7 mouse cellular contexts compared by ENCODE assay signal in the genomic region with DNA sequence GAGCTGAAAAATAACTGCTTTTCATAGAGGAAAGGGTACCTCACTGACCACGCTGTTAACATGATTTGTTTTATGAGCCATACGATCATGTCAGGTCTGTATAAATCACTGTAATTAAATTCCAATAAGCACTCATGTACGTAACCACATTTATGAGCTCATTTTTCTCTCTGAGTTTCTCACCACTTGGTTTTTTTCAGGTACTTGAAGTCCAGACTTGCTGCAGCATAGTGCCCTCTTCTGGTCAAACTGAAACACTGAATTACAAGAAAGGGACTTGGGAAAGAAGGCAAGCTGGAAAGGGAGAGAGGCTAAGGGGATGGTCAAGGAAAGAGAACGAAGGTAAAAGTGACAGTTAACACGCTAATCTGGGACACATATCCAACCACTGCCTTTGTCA.
DNase-seq lines count a peak whose midpoint lies in the region; ATAC-seq and TF ChIP-seq lines count a peak whose summit lies in the region.

No protein-coding gene starts in this region.

- no peak for ATAC-seq in liver, embryonic 14.5 days (ENCODE audit: insufficient read depth)
- no peak for ATAC-seq in liver, embryonic 11.5 days (replicated peaks; ENCODE audit: low FRiP score)
- ATAC-seq in Patski, result peak; percentile 68
- ATAC-seq in kidney, embryonic 15.5 days (replicated peaks; ENCODE audit: low FRiP score), result peak; percentile 50

- no peaks in the 10 kb centered on the region for H3K27me3 ChIP-seq in liver, embryonic 14.5 days (ENCODE audit: control insufficient read depth, insufficient read depth, low read length)
- H3K27me3 ChIP-seq in liver, embryonic 11.5 days (replicated peaks; ENCODE audit: control insufficient read depth, insufficient read depth, low read length), result no peaks in the 10 kb centered on the region
- no peaks in the 10 kb centered on the region for H3K27me3 ChIP-seq in Patski
- no peaks in the 10 kb centered on the region for H3K27me3 ChIP-seq in kidney, embryonic 15.5 days

- peak; percentile 57 for TF ChIP-seq CTCF in liver, embryonic 14.5 days (IDR thresholded peaks at IDR 0.05; ENCODE audit: low read depth)
- peak; percentile 81 for TF ChIP-seq CTCF in Patski (IDR thresholded peaks at IDR 0.05)

- no peak overlapping the region for H3K9ac ChIP-seq in liver, embryonic 14.5 days (replicated peaks)
- H3K9ac ChIP-seq in liver, embryonic 11.5 days (ENCODE audit: low read depth, low read length), result no peak overlapping the region
- H3K9ac ChIP-seq in kidney, embryonic 15.5 days, result no peak overlapping the region

- in situ Hi-C loops in Patski (cut with MboI; ENCODE audit: low pct_unique_long_range_greater_than_20kb), result loop anchor here (10.0 to 25.0 kb wide), 5 partner anchors 156 to 1169 kb away; a partner anchor contains a TSS

- CTCF ChIA-PET in Patski (lab: Charles Lee), result interaction anchor here (0.6 to 1.5 kb wide), 16 partner anchors 53 to 613 kb away, joined by 3 to 24 read pairs (median 4); a partner anchor contains a TSS

- POLR2A ChIA-PET in Patski (lab: Charles Lee), result no interaction called here

- H3K4me2 ChIP-seq in liver, embryonic 14.5 days (ENCODE audit: low read depth), result no peak overlapping the region
- H3K4me2 ChIP-seq in liver, embryonic 11.5 days, result no peak overlapping the region
- H3K4me2 ChIP-seq in kidney, embryonic 15.5 days, result no peak overlapping the region

- H3K36me3 ChIP-seq in liver, embryonic 14.5 days (replicated peaks; ENCODE audit: control insufficient read depth, insufficient read depth, low read depth), result no peaks in the 10 kb centered on the region
- no peaks in the 10 kb centered on the region for H3K36me3 ChIP-seq in liver, embryonic 11.5 days (ENCODE audit: control insufficient read depth, insufficient read depth, low read length)
- no peaks in the 10 kb centered on the region for H3K36me3 ChIP-seq in kidney, embryonic 15.5 days

- no peaks in the 10 kb centered on the region for H3K9me3 ChIP-seq in liver, embryonic 14.5 days (ENCODE audit: control insufficient read depth, low read length)
- H3K9me3 ChIP-seq in liver, embryonic 11.5 days (ENCODE audit: control insufficient read depth, low read length), result no peaks in the 10 kb centered on the region
- no peaks in the 10 kb centered on the region for H3K9me3 ChIP-seq in kidney, embryonic 15.5 days (replicated peaks)

- peak; percentile 10 to 16 (median 11) for DNase-seq in liver, embryonic 14.5 days (ENCODE audit: low read depth in 3 of 3, low spot score in 3 of 3)
- DNase-seq in liver, embryonic 11.5 days (ENCODE audit: low spot score), result no peak
- peak; percentile 81 for DNase-seq in Patski (ENCODE audit: low read depth, low spot score)
- DNase-seq in embryo, embryonic 9.5 days (ENCODE audit: extremely low spot score), result peak; percentile 49
- DNase-seq in mesoderm, embryonic 11.5 days (ENCODE audit: low read depth, low spot score), result peak; percentile 76
- peak; percentile 42 for DNase-seq in thymus, postnatal 14 days

- TF ChIP-seq EP300 in liver, embryonic 14.5 days (IDR thresholded peaks at IDR 0.05; ENCODE audit: low read depth), result no peak

- H3K4me1 ChIP-seq in liver, embryonic 14.5 days (replicated peaks; ENCODE audit: control insufficient read depth in 2 of 2, insufficient read depth in 2 of 2, low read length in 1 of 2), result 0 out of 4 replicates have a peak, but pooled peaks cover 0 to 2% of the 10 kb centered on the region in 2 experiments
- H3K4me1 ChIP-seq in liver, embryonic 11.5 days (replicated peaks; ENCODE audit: control insufficient read depth, insufficient read depth, low read length), result no peaks in the 10 kb centered on the region
- peaks cover 14% of the 10 kb centered on the region for H3K4me1 ChIP-seq in kidney, embryonic 15.5 days

- no peak overlapping the region for H3K27ac ChIP-seq in liver, embryonic 14.5 days
- no peak overlapping the region for H3K27ac ChIP-seq in liver, embryonic 11.5 days (ENCODE audit: low read depth, low read length)
- 0 out of 2 replicates have a peak overlapping the region, but pooled peaks have one; percentile 22 for H3K27ac ChIP-seq in kidney, embryonic 15.5 days

- no peak overlapping the region for H3K4me3 ChIP-seq in liver, embryonic 14.5 days (ENCODE audit: insufficient read depth in 1 of 2, low read depth in 2 of 2, low read length in 2 of 2)
- H3K4me3 ChIP-seq in liver, embryonic 11.5 days (ENCODE audit: low read depth, low read length), result no peak overlapping the region
- H3K4me3 ChIP-seq in kidney, embryonic 15.5 days (replicated peaks), result no peak overlapping the region

- 13% methylated on average over 5 of the region's 5 CpGs for WGBS in liver, embryonic 14.5 days (ENCODE audit: insufficient replicate concordance)
- WGBS in liver, embryonic 11.5 days, result 23% methylated on average over 5 of the region's 5 CpGs
- 4% methylated on average over 5 of the region's 5 CpGs for WGBS in kidney, embryonic 15.5 days

Comparison
In these comparisons a context has a peak if more than half of its experiments do, and no peak if none do; other contexts are left out.
1. ATAC-seq: peak in Patski (single experiment) and kidney, embryonic 15.5 days (single experiment); none in liver, embryonic 14.5 days (single experiment) and liver, embryonic 11.5 days (single experiment).